8 mouse cellular contexts compared by ENCODE assay signal in the genomic region with DNA sequence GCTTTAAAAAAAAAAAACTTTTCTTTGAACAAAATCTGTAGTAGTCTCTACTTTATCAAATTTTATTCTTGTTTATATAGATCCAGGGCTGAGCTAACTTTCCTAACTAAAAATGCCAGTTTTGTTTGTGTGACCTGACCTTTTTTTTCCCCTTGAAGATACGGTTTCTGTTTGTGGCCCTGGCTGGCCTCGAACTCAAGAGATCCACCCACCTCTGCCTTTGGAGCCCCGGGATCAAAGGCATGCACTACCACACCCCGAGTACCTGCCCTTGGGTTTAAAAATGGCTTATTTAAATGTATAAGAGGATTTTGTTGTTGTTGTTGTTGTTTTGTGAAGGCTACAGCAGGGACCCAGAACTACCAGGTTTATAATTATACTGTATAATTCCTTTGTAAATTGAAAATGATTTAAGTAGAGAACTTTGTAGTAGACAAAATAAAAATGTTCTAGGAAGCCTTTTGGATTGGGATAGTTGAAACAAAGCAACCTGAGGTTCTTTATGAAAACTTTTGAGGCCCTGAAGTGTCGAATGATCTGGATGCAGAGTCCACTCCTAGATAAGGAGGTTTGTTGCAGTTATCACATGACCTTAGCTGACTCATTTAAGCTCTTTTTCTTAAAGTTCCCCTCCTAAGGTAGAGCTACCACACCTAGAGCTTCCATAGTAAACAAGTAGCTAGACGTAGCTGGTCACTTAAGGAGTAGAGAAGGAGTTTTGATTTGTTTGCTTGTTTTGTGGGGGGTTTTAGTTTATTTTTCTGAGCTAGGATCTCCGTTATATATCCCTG. TPM values are rescaled to one million over a fixed set of nuclear protein-coding genes. Genes with fewer than 3 reads are reported as not detected.
DNase-seq lines count a peak whose midpoint lies in the region; ATAC-seq and TF ChIP-seq lines count a peak whose summit lies in the region.

No protein-coding gene starts in this region.

- no peak overlapping the region for H3K27ac ChIP-seq in kidney, embryonic 14.5 days (ENCODE audit: low read depth, low read length)
- no peak overlapping the region for H3K27ac ChIP-seq in bone marrow macrophage, adult 2 months (ENCODE audit: insufficient read depth, low read depth, low read length)
- H3K27ac ChIP-seq in hindbrain, embryonic 16.5 days (ENCODE audit: low read depth, low read length): no peak overlapping the region
- no peak overlapping the region for H3K27ac ChIP-seq in midbrain, postnatal 0 days (ENCODE audit: low read depth, low read length)

- 27% methylated on average over 7 of the region's 7 CpGs for WGBS in kidney, embryonic 14.5 days
- WGBS in hindbrain, embryonic 16.5 days: 49% methylated on average over 7 of the region's 7 CpGs
- WGBS in midbrain, postnatal 0 days: 53% methylated on average over 7 of the region's 7 CpGs

- no peak for TF ChIP-seq CTCF in bone marrow macrophage, adult 2 months (IDR thresholded peaks at IDR 0.05; ENCODE audit: low read depth, low read length)
- no peak for TF ChIP-seq CTCF in midbrain, postnatal 0 days (IDR thresholded peaks at IDR 0.05)

- H3K4me2 ChIP-seq in kidney, embryonic 14.5 days (replicated peaks; ENCODE audit: low read depth, low read length): peak overlapping the region; percentile 67
- H3K4me2 ChIP-seq in hindbrain, embryonic 16.5 days (ENCODE audit: low read length): peak overlapping the region; percentile 67
- peak overlapping the region; percentile 57 for H3K4me2 ChIP-seq in midbrain, postnatal 0 days (ENCODE audit: low read depth, low read length, poor library complexity, severe bottlenecking)

- ATAC-seq in kidney, embryonic 14.5 days (ENCODE audit: low FRiP score, low TSS enrichment): no peak
- ATAC-seq in hindbrain, embryonic 16.5 days: no peak
- no peak for ATAC-seq in midbrain, postnatal 0 days (ENCODE audit: low FRiP score)

- peaks cover 20% of the 10 kb centered on the region for H3K36me3 ChIP-seq in kidney, embryonic 14.5 days (ENCODE audit: control insufficient read depth, insufficient read depth, low read length)
- H3K36me3 ChIP-seq in hindbrain, embryonic 16.5 days (ENCODE audit: control insufficient read depth, insufficient read depth, low read length): no peaks in the 10 kb centered on the region
- 0 out of 2 replicates have a peak, but pooled peaks cover 3% of the 10 kb centered on the region for H3K36me3 ChIP-seq in midbrain, postnatal 0 days (ENCODE audit: insufficient read depth, low read length)

- H3K4me1 ChIP-seq in kidney, embryonic 14.5 days (ENCODE audit: control insufficient read depth, insufficient read depth, low read length): peaks cover 9% of the 10 kb centered on the region
- H3K4me1 ChIP-seq in bone marrow macrophage, adult 2 months (ENCODE audit: control insufficient read depth, insufficient read depth, low read length): peaks cover 13% of the 10 kb centered on the region
- H3K4me1 ChIP-seq in hindbrain, embryonic 16.5 days (ENCODE audit: control insufficient read depth, insufficient read depth, low read depth, low read length): peaks cover 20% of the 10 kb centered on the region
- no peaks in the 10 kb centered on the region for H3K4me1 ChIP-seq in midbrain, postnatal 0 days (ENCODE audit: insufficient read depth, low read length)

- no peaks in the 10 kb centered on the region for H3K9me3 ChIP-seq in kidney, embryonic 14.5 days (ENCODE audit: control insufficient read depth, low read length)
- H3K9me3 ChIP-seq in hindbrain, embryonic 16.5 days (ENCODE audit: control insufficient read depth, low read length): no peaks in the 10 kb centered on the region
- no peaks in the 10 kb centered on the region for H3K9me3 ChIP-seq in midbrain, postnatal 0 days (ENCODE audit: low read length)

- TF ChIP-seq POLR2A in bone marrow macrophage, adult 2 months (IDR thresholded peaks at IDR 0.05; ENCODE audit: borderline replicate concordance, low read depth, low read length): no peak

- H3K9ac ChIP-seq in kidney, embryonic 14.5 days (ENCODE audit: low read depth, low read length): peak overlapping the region; percentile 71; the same call in 1 of the 2 replicates
- peak overlapping the region; percentile 45 for H3K9ac ChIP-seq in hindbrain, embryonic 16.5 days (ENCODE audit: low read depth, low read length)
- H3K9ac ChIP-seq in midbrain, postnatal 0 days (replicated peaks; ENCODE audit: low read length, poor library complexity, severe bottlenecking): no peak overlapping the region

- H3K27me3 ChIP-seq in kidney, embryonic 14.5 days (ENCODE audit: control insufficient read depth, insufficient read depth, low read length): no peaks in the 10 kb centered on the region
- no peaks in the 10 kb centered on the region for H3K27me3 ChIP-seq in hindbrain, embryonic 16.5 days (replicated peaks; ENCODE audit: control insufficient read depth, insufficient read depth, low read length)
- H3K27me3 ChIP-seq in midbrain, postnatal 0 days (ENCODE audit: insufficient read depth, low read length): no peaks in the 10 kb centered on the region

- no peak for DNase-seq in kidney, postnatal 36 days
- DNase-seq in midbrain, postnatal 0 days (ENCODE audit: low spot score): no peak
- no peak for DNase-seq in right cerebral cortex, postnatal 14 days
- DNase-seq in urinary bladder, postnatal 14 days (ENCODE audit: low spot score): no peak
- no peak for DNase-seq in kidney, postnatal 10 days

- H3K4me3 ChIP-seq in kidney, embryonic 14.5 days (ENCODE audit: low read length): peak overlapping the region; percentile 66
- H3K4me3 ChIP-seq in bone marrow macrophage, adult 2 months (ENCODE audit: insufficient read depth, low read length): peak overlapping the region; percentile 61
- peak overlapping the region; percentile 61 for H3K4me3 ChIP-seq in hindbrain, embryonic 16.5 days (ENCODE audit: low read length)
- H3K4me3 ChIP-seq in midbrain, postnatal 0 days (ENCODE audit: low read depth, low read length): peak overlapping the region; percentile 22; the same call in 1 of the 2 replicates

RNA-seq across cellular contexts. Expression of gene Tor1aip1, which starts 5.4 kb away (rescaled TPM):
- 50.5 and 51.1 TPM in 2 replicates for polyA plus RNA-seq in kidney, embryonic 14.5 days (2014; fragmentation: Nextera tagmentation; extraction: Ambion mirVana)
- polyA plus RNA-seq in bone marrow macrophage, adult 2 months (2012; ENCODE audit: insufficient read depth, insufficient read length, missing spikeins): 158 and 159 TPM in 2 replicates
- 17.9 and 18.1 TPM in 2 replicates for polyA plus RNA-seq in hindbrain, embryonic 16.5 days (2015; fragmentation: Nextera tagmentation; extraction: Ambion mirVana)
- 18.2 and 29.5 TPM in 2 replicates for total RNA-seq in midbrain, postnatal 0 days (2014; rRNA removed)
- polyA plus RNA-seq in midbrain, postnatal 0 days (2015; fragmentation: Nextera tagmentation; extraction: Ambion mirVana): 21.6 and 21.9 TPM in 2 replicates

RNA-seq across cellular contexts. Expression of gene Tor1aip2, which starts 6.4 kb away (rescaled TPM):
- polyA plus RNA-seq in kidney, embryonic 14.5 days (2014; fragmentation: Nextera tagmentation; extraction: Ambion mirVana): 104 and 130 TPM in 2 replicates
- polyA plus RNA-seq in bone marrow macrophage, adult 2 months (2012; ENCODE audit: insufficient read depth, insufficient read length, missing spikeins): 99.8 and 104 TPM in 2 replicates
- polyA plus RNA-seq in hindbrain, embryonic 16.5 days (2015; fragmentation: Nextera tagmentation; extraction: Ambion mirVana): 63.9 and 66.4 TPM in 2 replicates
- 64.3 and 67.0 TPM in 2 replicates for total RNA-seq in midbrain, postnatal 0 days (2014; rRNA removed)
- 46.1 and 46.7 TPM in 2 replicates for polyA plus RNA-seq in midbrain, postnatal 0 days (2015; fragmentation: Nextera tagmentation; extraction: Ambion mirVana)
